Mouse (Mus musculus) kidney, postnatal 25 days (tissue): Measurements from ENCODE around the gene Stpg3.
A peak's percentile ranks its signal among the peaks of the same experiment; 100 is the strongest.

Experiments used
- DNase-seq, 2 experiments: peaks; one replicate each; pipeline ENCODE4 v3.0.0; 2021; ENCODE audit warnings: mixed read lengths in 2 of 2

Stpg3 gene

GRCm38 (mm10) chr2:25178285-25178972, 36.0 kb downstream of the Stpg3 start:
- no peak for DNase-seq

GRCm38 (mm10) chr2:25177685-25178084, 36.8 kb downstream of the Stpg3 start:
- peak; percentile 85 to 89 for DNase-seq

GRCm38 (mm10) chr2:25177076-25177475, 37.4 kb downstream of the Stpg3 start:
- no peak for DNase-seq

- DNase-seq: peak; percentile 50 to 71
Measured at GRCm38 (mm10) chr2:25176573-25176972, 37.9 kb downstream of the Stpg3 start.

- DNase-seq: no peak
Measured at GRCm38 (mm10) chr2:25175690-25176078, 38.8 kb downstream of the Stpg3 start.

- peak; percentile 84 to 88 for DNase-seq
Measured at GRCm38 (mm10) chr2:25174866-25175689, 39.4 kb downstream of the Stpg3 start.

GRCm38 (mm10) chr2:25173821-25174220, 40.6 kb downstream of the Stpg3 start:
- DNase-seq: no peak

- DNase-seq: peak in 1 of 2 experiments; percentile 55
Measured at GRCm38 (mm10) chr2:25172629-25173028, 41.8 kb downstream of the Stpg3 start.

GRCm38 (mm10) chr2:25171769-25172153, 42.7 kb downstream of the Stpg3 start:
- DNase-seq: no peak

- no peak for DNase-seq
Measured at GRCm38 (mm10) chr2:25171101-25171768, 43.2 kb downstream of the Stpg3 start.

GRCm38 (mm10) chr2:25170326-25171100, 43.9 kb downstream of the Stpg3 start:
- peak in 1 of 2 experiments; percentile 38 for DNase-seq

- peak in 1 of 2 experiments; percentile 56 for DNase-seq
Measured at GRCm38 (mm10) chr2:25169778-25170177, 44.7 kb downstream of the Stpg3 start.

- no peak for DNase-seq
Measured at GRCm38 (mm10) chr2:25168665-25168978, 45.8 kb downstream of the Stpg3 start.

- DNase-seq: peak; percentile 78 to 88
Measured at GRCm38 (mm10) chr2:25167919-25168664, 46.3 kb downstream of the Stpg3 start.

GRCm38 (mm10) chr2:25167481-25167880, 47.0 kb downstream of the Stpg3 start:
- DNase-seq: no peak
